Mouse (Mus musculus): ENCODE data around the gene Hist1h2ah. TPM values are rescaled to one million over a fixed set of nuclear protein-coding genes. Genes with fewer than 3 reads are reported as not detected.

The Hist1h2ah gene
- total and polyA plus RNA-seq, 2 experiments from 2014 or later = 48.9 TPM; not detected in 1

GRCm38 (mm10) chr13:22009642-22010041 is 25.7 kb downstream of the Hist1h2ah start, which contains the start of gene Prss16:
Prss16 (minus strand) TSS chr13:22009742.
- no peaks in the 10 kb centered on the region for H3K9me3 ChIP-seq (replicated peaks; ENCODE audit: control insufficient read depth, low read length)
- no peak for TF ChIP-seq EP300 (IDR thresholded peaks at IDR 0.05; ENCODE audit: low read depth)
- TF ChIP-seq CTCF (IDR thresholded peaks at IDR 0.05; ENCODE audit: low read depth) = no peak
- H3K9ac ChIP-seq (replicated peaks; ENCODE audit: low read depth, low read length) = no peak within 1 kb of the TSS
- no peak within 1 kb of the TSS for H3K4me2 ChIP-seq (ENCODE audit: low read depth, low read length)
- no peaks in the 10 kb centered on the region for H3K36me3 ChIP-seq (replicated peaks; ENCODE audit: control insufficient read depth, insufficient read depth, low read length)
- H3K27me3 ChIP-seq (ENCODE audit: control insufficient read depth, insufficient read depth, low read length) = peaks cover 93% of the 10 kb centered on the region
- ATAC-seq (ENCODE audit: insufficient read depth, low read depth) (no peak), DNase-seq (ENCODE audit: low spot score) (no peak)
- WGBS = 33% methylated on average over 7 of the region's 7 CpGs
- H3K4me3 ChIP-seq (ENCODE audit: low read depth, low read length) = no peak within 1 kb of the TSS
- H3K4me1 ChIP-seq (ENCODE audit: control insufficient read depth, insufficient read depth) = peaks cover 6% of the 10 kb centered on the region
- H3K27ac ChIP-seq (ENCODE audit: low read depth) = no peak within 1 kb of the TSS

GRCm38 (mm10) chr13:22008707-22009106 is 26.7 kb downstream of the Hist1h2ah start:
- peaks cover 93% of the 10 kb centered on the region for H3K27me3 ChIP-seq (ENCODE audit: control insufficient read depth, insufficient read depth, low read length)
- no peaks in the 10 kb centered on the region for H3K36me3 ChIP-seq (replicated peaks; ENCODE audit: control insufficient read depth, insufficient read depth, low read length)
- no peak overlapping the region for H3K4me3 ChIP-seq (ENCODE audit: low read depth, low read length)
- WGBS = 82% methylated on average over 3 of the region's 3 CpGs
- DNase-seq (ENCODE audit: low spot score) (no peak), ATAC-seq (ENCODE audit: insufficient read depth, low read depth) (no peak)
- no peak overlapping the region for H3K4me2 ChIP-seq (ENCODE audit: low read depth, low read length)
- H3K4me1 ChIP-seq (ENCODE audit: control insufficient read depth, insufficient read depth) = peaks cover 6% of the 10 kb centered on the region
- H3K27ac ChIP-seq (ENCODE audit: low read depth) = no peak overlapping the region
- H3K9ac ChIP-seq (replicated peaks; ENCODE audit: low read depth, low read length) = no peak overlapping the region
- H3K9me3 ChIP-seq (replicated peaks; ENCODE audit: control insufficient read depth, low read length) = no peaks in the 10 kb centered on the region
- no peak for TF ChIP-seq CTCF (IDR thresholded peaks at IDR 0.05; ENCODE audit: low read depth)
- no peak for TF ChIP-seq EP300 (IDR thresholded peaks at IDR 0.05; ENCODE audit: low read depth)

GRCm38 (mm10) chr13:22007872-22008271 is 27.5 kb downstream of the Hist1h2ah start:
- ATAC-seq (ENCODE audit: insufficient read depth, low read depth) (no peak), DNase-seq (ENCODE audit: low spot score) (no peak)
- H3K9ac ChIP-seq (replicated peaks; ENCODE audit: low read depth, low read length) = no peak overlapping the region
- H3K27me3 ChIP-seq (ENCODE audit: control insufficient read depth, insufficient read depth, low read length) = peaks cover 95% of the 10 kb centered on the region
- no peaks in the 10 kb centered on the region for H3K9me3 ChIP-seq (replicated peaks; ENCODE audit: control insufficient read depth, low read length)
- no peak overlapping the region for H3K4me2 ChIP-seq (ENCODE audit: low read depth, low read length)
- H3K27ac ChIP-seq (ENCODE audit: low read depth) = no peak overlapping the region
- TF ChIP-seq EP300 (IDR thresholded peaks at IDR 0.05; ENCODE audit: low read depth) (no peak), CTCF (IDR thresholded peaks at IDR 0.05; ENCODE audit: low read depth) (no peak)
- H3K36me3 ChIP-seq (replicated peaks; ENCODE audit: control insufficient read depth, insufficient read depth, low read length) = no peaks in the 10 kb centered on the region
- H3K4me3 ChIP-seq (ENCODE audit: low read depth, low read length) = no peak overlapping the region
- peaks cover 6% of the 10 kb centered on the region for H3K4me1 ChIP-seq (ENCODE audit: control insufficient read depth, insufficient read depth)
- WGBS = 56% methylated on average over 7 of the region's 7 CpGs

- Histone ChIP-seq H3K4me2 (ENCODE audit: low read depth, low read length) (peak overlapping the region; percentile 97), H3K36me3 (replicated peaks; ENCODE audit: control insufficient read depth, insufficient read depth, low read length) (no peaks in the 10 kb centered on the region), H3K9ac (replicated peaks; ENCODE audit: low read depth, low read length) (no peak overlapping the region), H3K4me1 (ENCODE audit: control insufficient read depth, insufficient read depth) (peaks cover 6% of the 10 kb centered on the region), H3K27me3 (ENCODE audit: control insufficient read depth, insufficient read depth, low read length) (peaks cover 95% of the 10 kb centered on the region), H3K9me3 (replicated peaks; ENCODE audit: control insufficient read depth, low read length) (no peaks in the 10 kb centered on the region), H3K27ac (ENCODE audit: low read depth) (no peak overlapping the region), H3K4me3 (ENCODE audit: low read depth, low read length) (peak overlapping the region; percentile 70)
- TF ChIP-seq CTCF (IDR thresholded peaks at IDR 0.05; ENCODE audit: low read depth) (no peak), EP300 (IDR thresholded peaks at IDR 0.05; ENCODE audit: low read depth) (no peak)
- 6% methylated on average over 18 of the region's 18 CpGs for WGBS
- DNase-seq (ENCODE audit: low spot score) = no peak
- ATAC-seq (ENCODE audit: insufficient read depth, low read depth) = no peak
Observed at GRCm38 (mm10) chr13:22007121-22007510, 28.3 kb downstream of the Hist1h2ah start.

- Histone ChIP-seq H3K9ac (replicated peaks; ENCODE audit: low read depth, low read length) (no peak overlapping the region; the same call in 1 of the 2 replicates), H3K4me2 (ENCODE audit: low read depth, low read length) (peak overlapping the region; percentile 97), H3K27me3 (ENCODE audit: control insufficient read depth, insufficient read depth, low read length) (peaks cover 96% of the 10 kb centered on the region), H3K27ac (ENCODE audit: low read depth) (no peak overlapping the region), H3K4me3 (ENCODE audit: low read depth, low read length) (peak overlapping the region; percentile 70), H3K4me1 (ENCODE audit: control insufficient read depth, insufficient read depth) (peaks cover 6% of the 10 kb centered on the region), H3K36me3 (replicated peaks; ENCODE audit: control insufficient read depth, insufficient read depth, low read length) (no peaks in the 10 kb centered on the region), H3K9me3 (replicated peaks; ENCODE audit: control insufficient read depth, low read length) (no peaks in the 10 kb centered on the region)
- DNase-seq (ENCODE audit: low spot score) = no peak
- no peak for TF ChIP-seq CTCF (IDR thresholded peaks at IDR 0.05; ENCODE audit: low read depth)
- TF ChIP-seq EP300 (IDR thresholded peaks at IDR 0.05; ENCODE audit: low read depth) = no peak
- 1% methylated on average over 38 of the region's 38 CpGs for WGBS
- ATAC-seq (ENCODE audit: insufficient read depth, low read depth) = peak; percentile 67
Observed at GRCm38 (mm10) chr13:22006334-22007120, 28.8 kb downstream of the Hist1h2ah start.

Measured in heart, postnatal 0 days (tissue).